Mouse (Mus musculus) gastrocnemius, adult 8-10 months (tissue): ENCODE results near the gene Caprin2. TPM values are rescaled to one million over a fixed set of nuclear protein-coding genes. Genes with fewer than 3 reads are reported as not detected.

Source experiments
- DNase-seq, 2 experiments: peaks; one replicate each; pipeline ENCODE4 v3.0.0; 2022; ENCODE audit warnings: low spot score in 2 of 2
- total RNA-seq, 4 experiments: library from RNA; stranded (reverse); gene quantifications; 2 replicates each; pipeline ENCODE4 v1.2.4; 2022

Caprin2 gene
- total RNA-seq, 4 experiments from 2014 or later: 2.2 to 3.3 (median 3.1) TPM

DNA sequence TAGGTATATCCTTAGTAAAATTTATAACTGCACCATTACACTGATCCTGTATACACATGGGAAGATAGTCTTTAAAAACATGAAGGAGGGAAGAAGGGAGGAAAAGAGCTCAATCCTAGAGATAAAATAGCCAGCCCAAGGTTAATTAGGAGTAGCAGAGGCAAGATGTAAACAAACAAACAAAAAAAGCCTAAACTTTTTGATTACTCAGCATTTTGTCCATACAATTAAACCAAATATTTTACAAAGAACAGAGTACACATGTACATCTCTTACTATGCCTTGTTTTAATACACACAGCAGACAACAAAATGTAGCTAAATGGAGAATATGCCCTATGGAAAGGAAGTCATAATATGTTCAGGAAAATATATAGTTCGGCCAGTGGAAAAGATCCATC, 54.3 kb downstream of the Caprin2 start:
- DNase-seq: no peak

DNA sequence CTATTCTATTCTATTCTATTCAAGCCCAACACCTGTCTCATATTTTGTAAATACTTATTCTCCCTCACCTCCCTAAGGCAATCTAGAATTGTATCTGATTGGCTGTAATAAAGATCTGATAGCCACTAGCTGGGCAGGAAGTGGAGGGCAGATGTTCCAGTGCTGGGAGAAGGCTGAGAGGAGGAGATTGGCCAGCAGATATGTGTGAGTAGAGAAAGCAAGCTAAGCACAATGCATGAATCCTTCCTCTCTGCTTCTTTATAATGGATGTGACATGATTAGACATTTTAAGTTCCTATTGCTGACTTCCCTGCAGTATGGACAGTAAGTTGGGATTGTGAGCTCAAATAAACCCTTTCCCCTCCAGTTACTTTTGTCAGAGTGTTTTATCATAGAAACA, 57.6 kb downstream of the Caprin2 start:
- DNase-seq: no peak

DNA sequence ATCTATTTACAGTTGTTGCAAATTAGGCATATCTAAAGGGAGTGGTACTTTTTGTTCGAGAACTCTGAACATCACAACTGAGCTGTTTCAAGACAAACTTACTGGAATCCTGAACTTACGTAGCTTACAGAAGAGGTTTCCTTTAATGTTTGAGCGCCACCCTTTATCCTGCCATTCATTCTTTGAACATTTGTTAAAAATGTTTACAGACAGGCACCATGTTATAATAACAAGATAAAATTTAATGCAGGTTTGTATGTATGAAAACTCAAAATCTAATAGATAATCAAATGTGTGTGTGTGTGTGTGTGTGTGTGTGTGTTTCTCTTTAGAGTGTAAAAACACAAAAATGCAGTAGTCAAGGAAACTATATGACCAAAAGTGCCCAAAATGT, 64.3 kb downstream of the Caprin2 start:
- DNase-seq: no peak

DNA sequence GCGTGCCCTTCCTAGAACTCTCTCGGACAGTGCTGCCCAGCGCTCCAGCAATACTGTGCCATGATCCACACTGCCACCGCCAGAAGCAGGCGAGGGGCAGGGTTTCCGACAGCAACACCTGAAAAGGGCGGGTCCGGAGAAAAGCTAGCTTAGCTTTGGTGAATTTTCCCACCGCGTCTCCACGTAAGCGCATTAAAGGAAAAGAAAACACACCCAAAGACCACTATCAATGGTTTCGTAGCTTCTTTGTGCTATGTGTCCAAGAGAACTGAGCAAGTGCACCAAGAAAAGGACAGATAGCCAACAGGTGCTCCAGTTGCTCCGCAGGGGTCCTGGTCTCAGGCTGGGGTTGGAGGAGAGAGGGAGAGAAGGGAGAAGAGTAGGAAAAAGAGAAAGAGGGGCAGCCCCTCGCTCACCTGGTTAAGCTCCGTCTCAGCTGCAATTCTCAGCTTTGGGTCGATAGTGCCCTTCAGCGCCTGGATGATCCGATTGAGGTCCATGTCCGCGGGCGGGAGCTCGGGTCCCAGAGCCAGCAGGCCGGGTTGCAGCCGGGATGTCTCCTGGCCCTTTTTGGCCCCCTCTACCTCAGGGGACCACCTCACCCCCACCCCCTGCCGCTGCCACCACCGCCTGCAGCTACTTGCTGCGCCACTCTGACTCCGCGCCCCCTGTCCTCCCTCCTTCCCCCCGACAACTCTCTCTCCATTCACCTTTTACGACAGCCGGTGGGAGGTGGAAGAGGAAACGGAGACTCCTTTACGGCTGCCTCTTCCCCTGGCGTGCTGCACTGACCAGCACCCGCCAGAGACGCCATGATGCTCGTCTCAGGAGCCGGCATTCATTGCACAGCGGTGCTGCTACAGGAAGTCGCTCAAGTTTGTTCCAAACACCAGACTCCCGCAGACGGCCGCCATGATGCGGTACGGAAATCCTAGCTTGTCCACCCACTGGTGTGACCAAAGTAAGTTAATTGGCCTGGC, 65.0 kb downstream of the Caprin2 start, which contains the start of gene Ipo8:
Ipo8 (minus strand) TSS at position 720 of the 980 bp plus-strand sequence.
- DNase-seq: peak; percentile 85 to 88

DNA sequence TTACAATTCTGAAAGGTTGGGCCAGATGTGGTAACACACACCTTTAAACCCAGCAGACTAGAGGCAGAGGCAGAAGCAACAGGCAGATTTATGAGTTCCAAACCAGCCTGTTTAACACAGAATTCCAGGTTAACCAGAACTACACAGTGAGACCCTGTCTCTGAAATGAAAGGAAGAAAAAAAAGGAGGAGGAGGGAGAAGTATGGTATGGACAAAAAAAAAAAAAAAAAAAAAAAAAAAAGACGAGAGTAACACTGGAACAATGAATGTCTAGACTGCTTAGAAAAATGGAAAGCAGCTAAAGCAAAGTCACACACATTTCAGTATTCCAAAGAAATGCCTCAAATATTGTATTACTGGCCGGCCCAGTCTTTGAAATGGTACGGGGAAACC, 65.7 kb downstream of the Caprin2 start:
- no peak for DNase-seq

DNA sequence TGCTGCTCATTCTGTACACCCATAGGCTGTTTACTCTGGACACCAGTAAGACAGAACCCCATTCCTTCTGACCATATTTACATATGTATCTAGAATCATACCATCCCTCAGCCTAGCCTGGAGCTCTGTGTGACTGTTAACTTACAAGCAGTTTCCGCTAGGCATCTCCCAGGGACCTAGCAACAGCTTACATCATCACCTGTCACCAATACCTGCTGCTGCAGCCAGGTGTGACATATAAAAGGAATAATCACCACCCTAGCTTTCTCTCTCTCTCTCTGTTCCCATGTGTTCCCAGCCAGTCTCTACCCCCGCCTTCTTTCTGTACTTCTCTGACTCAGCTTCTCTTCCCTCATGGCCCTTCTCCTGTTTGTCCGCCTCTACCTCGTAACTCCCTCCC, 69.9 kb downstream of the Caprin2 start:
- DNase-seq: no peak

DNA sequence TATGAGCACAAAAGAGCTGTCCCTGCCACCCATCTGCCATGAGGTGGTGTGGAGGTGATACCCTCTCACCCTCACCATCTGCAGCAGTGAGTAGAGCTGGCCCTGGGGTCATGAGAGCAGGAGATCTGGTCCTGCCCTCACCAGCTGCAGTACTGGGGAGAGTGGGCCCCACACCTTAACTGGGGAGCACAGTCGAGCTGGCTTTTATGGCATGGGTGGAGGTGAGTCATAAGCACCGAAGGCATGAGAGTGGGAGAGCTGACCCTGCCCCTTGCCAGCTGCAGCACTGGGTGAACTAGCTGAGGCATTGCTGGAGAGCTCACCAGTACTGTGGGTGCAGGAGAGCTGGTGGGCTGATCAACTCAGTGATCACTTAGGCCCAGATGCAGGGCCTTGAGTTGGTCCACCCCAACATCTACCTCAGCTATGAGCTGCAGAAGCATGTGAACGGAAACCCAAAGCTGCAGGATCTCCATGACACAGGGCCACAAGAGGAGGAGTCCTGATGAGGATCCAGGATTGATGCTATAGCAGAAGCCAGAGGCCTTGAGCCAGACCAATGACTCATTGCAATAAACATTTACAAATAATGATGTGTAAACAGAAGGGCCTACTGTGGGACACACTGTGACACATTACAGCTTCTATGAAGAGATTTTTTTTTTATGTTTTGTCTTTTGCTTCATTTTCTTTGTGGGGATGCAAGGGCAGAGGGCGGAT, 77.3 kb downstream of the Caprin2 start:
- no peak for DNase-seq

DNA sequence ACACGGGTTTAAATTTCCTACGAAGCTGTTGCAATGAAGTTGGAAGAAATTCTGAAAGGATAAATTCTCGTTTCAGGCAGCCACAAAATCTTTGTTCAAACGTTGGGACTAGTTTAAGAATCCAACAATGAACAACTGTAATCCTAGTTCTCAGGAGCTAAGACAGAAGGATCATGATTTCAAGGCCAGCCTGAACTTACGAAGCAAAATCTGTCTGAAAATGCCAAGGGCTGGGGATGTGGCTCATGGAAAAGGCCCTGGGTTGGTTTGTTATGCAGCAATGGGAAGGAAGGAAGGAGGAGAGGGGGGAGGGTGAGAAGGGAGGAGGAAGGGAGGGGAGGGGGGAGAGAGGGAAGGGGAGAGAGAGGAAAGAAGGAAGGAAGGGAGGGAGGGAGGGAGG, 79.3 kb downstream of the Caprin2 start:
- DNase-seq: no peak

DNA sequence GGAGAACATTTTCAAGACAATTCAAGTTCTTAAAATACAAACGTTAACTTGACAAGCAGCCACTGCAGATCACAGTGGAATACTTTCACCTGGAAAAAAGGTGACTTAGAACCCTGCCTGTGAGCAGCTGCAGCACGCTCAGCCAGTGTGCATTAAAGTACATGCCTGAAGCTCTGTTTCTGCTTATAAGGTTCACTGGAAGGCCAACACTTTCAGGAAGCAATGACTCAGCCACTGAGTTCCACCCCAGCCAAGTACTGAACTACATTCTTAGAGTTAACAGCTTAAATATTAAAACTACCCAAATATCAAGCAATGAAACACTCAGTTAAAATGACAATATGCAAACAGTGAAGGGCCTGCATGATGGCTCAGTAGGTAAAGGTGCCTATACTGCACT, 84.9 kb downstream of the Caprin2 start:
- no peak for DNase-seq

DNA sequence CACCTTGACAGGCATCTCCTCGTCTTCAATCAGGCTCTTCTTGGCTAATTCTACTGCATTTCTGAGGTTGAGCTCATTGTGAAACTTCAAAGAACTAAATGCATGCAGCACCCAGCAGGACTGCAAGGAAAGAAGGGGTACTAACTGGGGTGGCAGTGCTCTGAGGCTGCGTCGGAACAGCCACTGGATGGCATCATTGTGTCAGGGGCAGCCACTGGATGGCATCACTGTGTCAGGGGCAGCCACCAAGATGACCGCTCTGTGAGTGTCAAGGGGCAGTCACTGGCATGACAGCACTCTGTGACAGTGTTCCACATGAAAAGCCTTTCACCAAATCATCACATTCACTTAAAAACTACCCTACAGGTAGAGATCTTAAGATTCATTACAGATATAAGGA, 96.3 kb downstream of the Caprin2 start:
- DNase-seq: no peak

DNA sequence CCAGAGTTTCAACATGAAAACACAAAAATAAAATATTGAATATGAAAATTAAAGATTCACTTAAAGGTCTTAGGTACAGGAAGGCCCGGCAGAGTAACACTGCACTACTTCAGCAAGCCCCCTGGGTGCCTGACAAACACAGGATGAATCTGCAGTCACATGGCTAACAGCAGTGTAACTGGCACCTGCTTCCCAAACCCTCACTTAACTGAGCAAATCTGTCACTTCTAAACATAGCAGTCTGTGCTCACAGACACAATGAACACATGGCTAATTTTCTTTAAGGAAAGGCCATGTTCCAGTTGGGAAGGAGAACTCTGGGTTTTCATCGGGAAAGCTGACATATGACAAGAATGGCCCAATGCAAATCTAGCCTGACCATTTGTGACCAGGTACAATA, 100.9 kb downstream of the Caprin2 start:
- DNase-seq: no peak

Other genes starting within 250 kb of the Caprin2 start
- 10 to 100 TPM; 15.8 to 20.4 (median 18.1) TPM for gene Ipo8, start 64.8 kb downstream of the Caprin2 start, total RNA-seq
- gene Sinhcaf, start 50.2 kb upstream of the Caprin2 start, total RNA-seq: under 1 TPM; 0.29 to 0.82 (median 0.59) TPM
- 1 to 10 TPM; 6.8 to 8.8 (median 7.2) TPM for gene Dennd5b, start 205.4 kb upstream of the Caprin2 start, total RNA-seq
- gene Gm10203, start 233.9 kb upstream of the Caprin2 start, total RNA-seq: not detected
- 10 to 100 TPM; 10.8 to 17.7 (median 12.8) TPM for gene Etfbkmt, start 243.6 kb upstream of the Caprin2 start, total RNA-seq